Mouse (Mus musculus): ENCODE measurements around the gene Eif4g3.

Eif4g3 gene

DNA sequence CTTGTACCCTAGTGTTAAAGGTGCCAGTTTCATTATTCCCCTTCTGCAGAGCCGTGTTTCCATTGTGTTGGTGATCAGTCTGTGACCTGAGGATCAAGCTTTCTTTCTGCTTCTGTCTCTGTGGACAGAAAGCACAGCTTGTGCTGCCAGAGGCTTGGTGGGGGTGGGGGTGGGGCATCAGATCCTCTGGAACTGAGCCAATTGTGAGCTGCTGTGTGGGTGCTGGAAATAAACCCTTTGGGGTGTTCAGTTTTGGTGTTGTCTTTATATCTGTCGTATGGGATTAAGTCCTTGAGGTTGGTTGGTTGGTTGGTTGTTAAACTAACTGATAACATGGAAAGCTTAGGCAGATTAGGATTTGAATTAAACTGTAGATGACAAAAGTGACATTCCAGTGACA is 171.0 kb downstream of the Eif4g3 start:
- no peak for DNase-seq (ENCODE audit: low spot score in 2 of 2)

DNA sequence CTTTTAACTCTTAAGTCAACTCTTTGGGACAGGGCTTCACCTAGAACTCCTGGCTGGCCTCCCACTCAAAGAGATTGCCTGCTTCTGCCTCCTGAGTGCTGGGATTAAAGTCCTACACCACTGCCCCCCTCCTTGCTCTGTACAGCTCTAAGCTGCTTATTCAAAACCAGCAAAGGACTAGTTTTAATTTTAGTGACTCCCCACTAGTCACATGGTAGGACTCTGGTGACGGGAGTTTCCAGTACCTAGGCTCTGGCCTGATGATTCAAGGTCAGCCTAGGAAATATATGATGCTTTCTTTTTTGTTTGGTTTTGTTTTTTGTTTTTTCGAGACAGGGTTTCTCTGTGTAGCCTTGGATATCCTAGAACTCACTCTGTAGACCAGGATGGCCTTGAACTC is 172.0 kb downstream of the Eif4g3 start:
- no peak for DNase-seq (ENCODE audit: low spot score in 2 of 2)

DNA sequence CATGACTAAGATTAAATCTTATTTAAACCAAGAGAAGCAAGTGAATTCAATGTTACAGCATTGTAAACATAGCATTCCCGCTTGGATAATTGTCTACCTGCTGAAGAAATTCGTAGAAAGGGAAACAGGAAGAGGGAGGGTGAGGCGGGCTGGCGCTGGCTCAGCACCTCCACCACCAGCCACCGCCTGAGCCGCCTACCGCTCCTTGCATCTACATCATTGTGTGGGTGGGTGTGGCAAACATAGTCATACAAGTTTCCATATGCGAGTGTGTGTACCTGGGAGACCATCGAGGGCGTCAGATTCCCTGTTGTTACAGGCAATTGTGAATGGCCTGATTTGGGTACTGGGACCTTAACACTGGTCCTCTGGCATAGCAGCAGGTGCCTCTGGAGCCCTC is 173.7 kb downstream of the Eif4g3 start:
- no peak for DNase-seq (ENCODE audit: low spot score in 2 of 2)

DNA sequence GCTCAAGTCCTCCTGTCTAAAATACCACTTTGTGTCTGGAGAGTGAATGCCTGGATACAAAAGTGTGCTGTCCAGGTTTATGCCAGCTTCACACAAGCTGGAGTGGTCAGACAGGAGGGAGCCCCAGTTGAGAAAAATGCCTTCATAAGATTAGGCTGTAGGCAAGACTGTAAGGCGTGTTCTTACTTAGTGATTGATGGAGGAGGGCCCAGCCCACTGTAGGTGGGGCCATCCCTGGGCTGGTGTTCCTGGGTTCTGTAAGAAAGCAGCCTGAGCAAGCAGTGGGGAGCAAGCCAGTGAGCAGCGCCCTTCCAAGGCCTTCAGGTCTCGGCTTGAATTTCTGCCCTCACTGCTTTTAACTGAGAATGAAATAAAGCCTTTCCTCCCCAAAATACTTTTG is 175.3 kb downstream of the Eif4g3 start:
- DNase-seq (ENCODE audit: low spot score in 2 of 2), result no peak

DNA sequence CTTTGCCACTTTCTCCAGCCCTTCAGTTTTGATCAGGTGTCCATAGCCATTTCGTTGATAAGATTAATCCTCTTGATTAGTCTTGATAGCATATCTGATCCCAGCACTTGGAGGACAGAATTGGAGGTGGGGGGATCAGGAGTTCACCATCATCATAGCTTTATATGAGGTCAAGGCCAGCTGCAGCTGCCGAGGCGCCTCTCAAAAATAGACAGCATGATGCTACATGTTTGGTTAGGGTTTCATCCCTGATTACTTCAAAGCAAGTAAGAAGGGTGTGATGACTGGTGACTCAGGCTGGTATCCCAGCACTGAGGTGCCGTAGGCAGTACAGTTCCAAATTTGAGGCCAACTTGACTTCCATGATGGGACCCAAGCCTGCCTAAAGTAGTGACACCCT is 176.6 kb downstream of the Eif4g3 start:
- DNase-seq (ENCODE audit: low spot score in 2 of 2), result no peak

DNA sequence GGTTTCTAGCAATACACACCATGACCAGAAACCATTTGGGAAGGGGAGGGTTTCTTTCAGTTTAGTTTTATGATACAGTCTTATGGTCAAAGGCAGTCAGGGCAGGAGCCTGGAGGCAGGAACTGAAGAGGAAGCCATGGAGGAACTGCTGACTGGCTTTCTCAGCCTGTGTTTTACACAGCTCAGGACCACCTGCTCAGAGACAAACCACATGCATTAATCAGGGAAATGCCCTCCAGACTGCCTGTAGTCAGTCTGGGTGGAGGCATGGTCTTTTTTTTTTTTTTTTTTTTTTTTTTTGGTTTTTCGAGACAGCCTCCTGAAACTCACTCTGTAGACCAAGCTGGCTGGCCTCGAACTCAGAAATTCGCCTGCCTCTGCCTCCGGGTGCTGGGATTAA is 179.9 kb downstream of the Eif4g3 start:
- DNase-seq (ENCODE audit: low spot score in 2 of 2), result no peak

DNA sequence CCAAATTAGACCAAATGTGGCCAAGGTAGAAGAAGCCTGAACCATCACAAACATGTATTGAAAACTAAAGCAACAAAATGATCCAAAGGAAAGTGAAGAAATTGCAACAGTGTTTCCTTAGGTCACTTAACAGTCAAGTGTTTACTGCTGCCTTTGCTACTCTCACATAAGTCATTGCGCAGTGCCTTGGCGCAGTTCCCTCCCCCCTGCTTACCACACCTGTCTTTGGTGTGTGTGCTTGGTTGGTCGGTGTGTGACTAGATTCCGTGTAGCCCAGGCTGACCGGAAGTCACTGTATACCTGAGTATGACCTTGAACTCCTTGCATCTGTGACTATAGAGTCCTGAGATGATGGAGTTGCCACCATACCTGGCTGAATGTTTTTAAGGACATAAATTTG is 186.6 kb downstream of the Eif4g3 start:
- DNase-seq (ENCODE audit: low spot score in 2 of 2), result no peak

DNA sequence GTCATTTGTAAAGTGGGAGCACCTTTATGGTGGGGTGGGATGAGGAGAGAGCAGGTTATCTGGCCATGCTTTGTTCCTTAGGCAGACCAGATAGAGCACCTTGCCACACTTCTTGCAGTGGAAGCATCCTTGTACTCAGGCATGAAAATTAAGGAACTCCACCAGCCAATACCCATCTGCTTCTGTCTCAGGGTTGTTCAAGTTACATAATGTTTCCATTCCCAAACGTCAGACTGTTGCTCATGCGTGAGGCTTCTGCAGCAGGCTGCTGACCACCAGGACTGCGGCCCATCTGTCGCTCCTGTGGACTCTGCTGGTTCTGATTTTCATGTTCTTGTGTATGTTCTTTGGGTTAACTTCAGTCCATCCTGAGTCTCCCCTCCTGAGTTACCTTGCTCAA is 187.9 kb downstream of the Eif4g3 start:
- DNase-seq (ENCODE audit: low spot score in 2 of 2), result no peak

DNA sequence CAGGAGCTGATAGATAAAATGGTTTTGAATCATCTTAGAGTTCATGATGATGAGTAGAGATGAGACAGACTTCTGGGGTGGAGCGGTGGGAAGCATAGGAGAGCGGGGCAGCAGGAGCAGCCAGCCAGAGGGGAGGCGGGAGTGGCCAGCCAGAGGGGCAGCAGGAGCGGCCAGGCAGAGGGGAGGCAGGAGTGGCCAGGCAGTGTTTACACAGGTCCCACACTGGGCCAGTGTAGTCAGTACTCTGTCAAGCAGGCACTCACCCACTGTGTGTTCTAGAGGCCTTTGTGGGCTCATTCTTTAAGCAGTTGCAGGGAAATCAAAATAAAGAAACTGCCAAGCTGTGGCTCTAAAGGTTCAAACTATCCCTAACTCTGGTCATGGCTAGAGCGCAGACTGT is 191.2 kb downstream of the Eif4g3 start:
- DNase-seq (ENCODE audit: low spot score in 2 of 2), result no peak

DNA sequence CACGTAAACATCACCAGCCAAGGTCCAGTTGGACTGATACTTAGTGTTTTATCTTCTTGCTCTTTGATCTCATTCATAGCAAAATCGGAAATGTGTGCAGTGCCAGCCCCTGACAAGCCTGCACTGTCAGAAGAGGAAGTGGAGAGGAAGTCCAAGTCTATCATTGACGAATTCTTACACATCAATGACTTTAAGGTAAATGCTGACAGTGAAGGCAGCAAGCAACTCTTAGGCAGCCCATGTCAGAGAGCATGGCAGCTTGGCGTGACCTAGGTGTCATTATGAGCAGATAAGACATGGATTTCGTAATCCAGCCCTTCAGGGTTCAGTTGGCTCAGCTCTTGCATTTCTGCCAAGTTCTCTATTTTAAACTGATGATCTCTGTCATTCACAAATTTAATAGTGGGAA is 191.8 kb downstream of the Eif4g3 start:
- DNase-seq (ENCODE audit: low spot score in 2 of 2), result peak in 1 of 2 experiments; percentile 15

DNA sequence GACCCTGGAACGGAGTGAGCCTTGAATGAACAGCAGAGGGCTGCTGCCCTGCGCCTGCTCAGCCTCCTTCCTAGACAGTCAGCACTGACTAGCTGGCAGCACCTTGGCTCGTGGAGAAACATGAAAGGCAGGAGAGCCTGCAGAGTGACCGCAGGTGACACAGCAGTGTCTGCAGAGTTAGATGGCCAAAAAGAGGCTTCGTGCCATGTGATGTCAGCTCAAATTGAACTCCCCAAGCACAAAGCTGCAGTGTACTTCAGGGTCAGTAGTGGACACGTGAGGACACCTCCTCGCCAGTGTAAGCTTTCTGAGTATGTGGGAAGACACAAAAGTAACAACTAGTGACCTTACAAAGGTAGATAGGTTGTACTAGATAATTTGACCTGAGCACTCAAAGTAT is 193.1 kb downstream of the Eif4g3 start:
- no peak for DNase-seq (ENCODE audit: low spot score in 2 of 2)

DNA sequence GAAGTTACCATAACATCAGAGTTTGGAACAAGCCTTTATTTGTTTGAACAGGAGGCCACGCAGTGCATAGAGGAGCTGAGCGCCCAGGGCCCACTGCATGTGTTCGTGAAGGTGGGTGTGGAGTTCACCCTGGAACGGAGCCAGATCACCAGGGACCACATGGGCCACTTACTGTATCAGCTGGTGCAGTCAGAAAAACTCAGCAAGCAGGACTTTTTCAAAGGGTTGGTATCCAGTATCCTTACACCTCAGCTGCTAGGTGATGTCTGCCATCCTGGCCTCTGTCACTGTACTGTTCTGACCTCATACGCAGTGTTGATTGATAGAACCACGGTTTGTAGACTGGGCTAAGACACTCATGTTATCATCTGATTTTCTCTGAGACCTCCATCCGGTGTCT is 195.2 kb downstream of the Eif4g3 start:
- DNase-seq (ENCODE audit: low spot score in 2 of 2), result no peak

DNA sequence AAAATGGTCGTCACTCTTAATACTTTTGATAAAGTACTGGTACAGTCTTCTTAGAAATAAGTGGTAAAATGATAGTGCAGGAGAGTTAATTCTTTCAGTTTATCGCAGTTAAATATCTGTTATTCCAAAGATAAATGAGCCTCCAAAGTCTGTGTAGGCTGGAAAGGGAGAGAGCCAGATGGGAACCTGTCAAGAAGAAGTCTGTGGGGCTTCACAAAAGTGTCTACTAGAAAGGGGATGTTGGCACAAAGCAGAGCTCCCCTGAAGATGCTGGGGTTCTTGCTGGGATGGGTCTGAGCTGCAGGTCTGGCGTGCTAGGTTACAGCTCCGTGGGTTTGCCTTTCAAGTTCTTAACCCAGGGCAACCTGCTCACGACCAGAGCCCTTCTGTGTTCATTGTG is 199.7 kb downstream of the Eif4g3 start:
- DNase-seq (ENCODE audit: low spot score in 2 of 2), result no peak

DNA sequence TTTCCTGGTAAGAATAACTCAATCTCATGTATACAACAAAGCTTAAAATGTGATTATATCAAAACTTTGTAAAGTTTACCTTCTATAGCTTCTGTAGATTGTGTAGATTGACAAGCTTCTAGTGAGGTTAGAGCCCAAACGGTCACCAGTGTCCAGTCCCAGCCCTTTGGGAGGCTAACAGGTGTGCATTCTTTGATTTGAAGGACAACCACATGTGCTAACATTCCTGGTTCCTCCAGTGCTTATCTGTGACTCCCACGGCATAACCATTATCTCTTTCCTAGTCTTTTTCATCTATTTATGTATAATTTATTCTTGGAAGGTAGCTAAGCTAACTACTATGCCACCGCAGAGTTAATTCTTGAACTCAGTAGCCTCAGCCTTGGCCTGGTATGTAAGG is 207.9 kb downstream of the Eif4g3 start:
- no peak for DNase-seq (ENCODE audit: low spot score in 2 of 2)

DNA sequence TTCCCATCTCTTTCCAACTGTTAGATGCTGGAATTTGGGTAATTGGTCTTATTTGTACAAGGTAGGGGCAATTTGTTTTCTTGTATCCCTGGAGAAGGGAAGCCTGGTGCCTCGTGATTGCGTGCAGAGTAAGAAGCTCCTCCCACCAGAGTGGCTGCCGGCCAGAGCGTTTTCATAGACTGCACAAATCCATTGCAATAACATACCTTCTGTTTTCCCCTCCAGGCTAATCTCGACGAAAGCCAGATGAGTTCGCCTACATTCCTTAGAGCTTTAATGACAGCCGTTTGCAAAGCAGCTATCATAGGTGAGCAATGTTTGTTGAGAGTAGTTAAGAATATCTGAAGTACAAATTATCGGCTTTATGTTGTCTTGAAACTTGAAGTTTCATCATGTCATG is 208.9 kb downstream of the Eif4g3 start:
- DNase-seq (ENCODE audit: low spot score in 2 of 2), result no peak

DNA sequence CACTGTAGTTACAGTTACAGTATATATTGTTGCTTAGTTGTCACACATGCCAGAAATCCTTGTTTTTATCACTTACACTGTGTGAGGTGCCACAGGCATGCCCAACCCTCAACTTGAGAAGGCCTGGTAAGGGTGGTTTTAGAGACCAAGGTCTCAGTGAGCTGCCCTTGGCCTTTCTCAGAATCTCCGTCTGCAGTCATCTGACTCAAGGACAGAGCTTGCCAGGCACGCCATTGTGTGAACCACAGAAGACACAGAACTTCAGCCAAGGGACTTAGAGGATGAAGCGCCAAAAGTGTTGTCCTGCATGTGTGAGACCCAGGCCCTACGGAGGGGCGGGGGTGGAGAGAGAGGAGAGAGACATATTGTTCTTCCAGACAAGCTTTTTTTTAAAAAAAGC is 217.3 kb downstream of the Eif4g3 start:
- no peak for DNase-seq (ENCODE audit: low spot score in 2 of 2)

DNA sequence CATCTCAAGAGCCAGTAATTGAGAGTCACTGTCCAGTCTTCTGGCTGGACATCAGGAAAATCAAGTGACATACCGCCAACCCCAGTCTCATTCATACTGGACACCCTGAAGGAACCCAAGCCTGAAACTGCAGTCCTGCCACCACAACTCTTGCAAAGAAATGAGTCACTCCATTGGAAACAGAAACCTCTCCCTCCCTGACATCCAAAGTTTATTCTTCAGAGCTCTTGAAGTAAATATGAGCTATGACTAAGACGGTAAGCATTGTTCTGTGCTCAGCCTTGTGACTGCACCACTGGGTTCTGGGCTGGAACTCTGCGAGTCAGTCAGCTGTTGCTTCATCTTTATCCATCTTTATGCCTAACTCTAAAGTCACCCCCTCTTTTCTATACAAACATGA is 221.0 kb downstream of the Eif4g3 start:
- DNase-seq (ENCODE audit: low spot score in 2 of 2), result peak in 1 of 2 experiments; percentile 4

DNA sequence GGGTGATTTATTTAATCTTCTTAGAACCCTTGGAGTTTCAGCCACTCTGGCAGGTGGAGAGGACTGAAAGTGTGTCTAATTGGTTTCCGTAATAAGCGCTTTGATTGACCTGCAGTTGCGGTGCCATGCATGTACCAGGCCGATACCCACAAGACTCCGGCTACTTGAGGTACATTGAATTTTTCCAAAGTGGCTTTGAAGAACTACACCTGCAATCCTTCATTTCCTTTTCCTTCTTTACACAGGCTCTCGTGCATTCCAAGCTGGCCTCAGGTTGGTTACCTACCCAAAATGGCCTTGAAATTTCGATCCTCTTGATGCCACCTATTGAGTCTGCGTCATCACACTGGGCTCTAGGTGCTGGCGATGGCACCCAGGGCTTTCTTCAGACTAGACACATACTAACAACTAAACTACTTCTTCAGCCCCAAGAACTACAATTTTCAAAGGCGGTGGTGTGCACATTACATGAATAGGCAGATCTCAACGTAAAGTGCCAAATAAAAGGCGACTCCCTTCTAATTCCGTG is 222.9 kb downstream of the Eif4g3 start:
- DNase-seq (ENCODE audit: low spot score in 2 of 2), result no peak

DNA sequence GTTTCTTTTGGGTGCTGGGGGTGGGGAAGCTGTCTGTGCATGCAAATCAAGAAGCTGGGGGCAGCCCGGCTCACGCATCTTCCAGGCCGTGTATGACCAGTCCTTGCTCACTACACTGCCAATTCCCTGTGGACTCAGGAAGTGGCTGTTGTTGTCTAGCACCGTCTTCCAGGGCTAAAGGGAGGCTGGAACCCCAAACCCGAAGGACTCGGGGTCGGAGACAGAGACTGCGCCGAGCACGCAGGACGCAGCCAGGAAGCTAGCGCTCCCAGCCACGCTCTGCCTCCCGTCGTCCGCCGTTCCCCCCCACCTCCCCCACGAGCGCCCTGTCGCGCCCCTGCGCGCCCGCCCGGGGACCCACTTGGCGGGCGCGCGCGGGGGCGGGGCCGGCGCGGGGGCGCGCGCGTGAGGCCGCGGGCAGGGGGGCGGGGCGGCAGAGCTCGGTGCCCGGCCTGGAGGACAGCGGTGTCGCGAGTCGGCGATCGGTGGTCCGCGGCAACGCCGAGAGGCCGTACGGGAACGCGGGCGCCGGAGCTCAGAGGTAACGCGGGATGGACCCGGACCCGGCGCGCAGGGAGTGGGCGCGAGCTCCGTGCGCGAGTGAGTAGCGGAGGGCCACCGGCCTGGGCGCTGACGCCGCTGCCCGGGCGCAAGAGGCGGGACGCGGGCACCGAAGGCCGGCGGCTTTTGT is 223.5 kb downstream of the Eif4g3 start, which contains the start of gene Hp1bp3:
Gene Hp1bp3 (plus strand): TSS at position 97 of the 691 bp plus-strand sequence.
- DNase-seq (ENCODE audit: low spot score in 2 of 2), result peak; percentile 85 to 88

DNA sequence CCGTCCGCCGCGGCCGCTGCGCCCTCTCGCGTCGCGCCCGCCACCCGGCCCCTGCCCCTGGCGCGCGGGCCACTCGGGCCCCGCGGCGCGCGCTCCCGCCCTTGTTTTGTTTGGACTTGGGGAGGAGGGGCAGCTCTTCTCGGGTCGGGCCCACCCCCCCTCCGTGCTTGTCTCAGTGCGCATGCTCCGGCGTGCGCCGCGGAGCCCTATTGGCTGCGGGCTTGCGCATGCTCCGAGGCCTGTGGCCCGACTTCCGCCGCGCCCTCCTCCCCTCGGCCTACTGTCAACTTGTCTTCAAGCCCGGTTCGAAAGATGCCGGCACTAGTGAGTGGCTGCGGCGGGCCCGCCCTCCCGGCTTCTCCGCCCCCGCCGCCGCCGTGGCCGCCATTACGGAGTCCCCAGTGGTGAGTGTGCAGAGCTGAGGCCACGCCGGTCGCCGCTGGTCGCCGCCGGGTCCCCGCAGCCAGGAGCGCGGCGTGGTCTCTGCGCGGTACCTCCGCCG is 224.1 kb downstream of the Eif4g3 start:
- peak; percentile 98 for DNase-seq (ENCODE audit: low spot score in 2 of 2)

DNA sequence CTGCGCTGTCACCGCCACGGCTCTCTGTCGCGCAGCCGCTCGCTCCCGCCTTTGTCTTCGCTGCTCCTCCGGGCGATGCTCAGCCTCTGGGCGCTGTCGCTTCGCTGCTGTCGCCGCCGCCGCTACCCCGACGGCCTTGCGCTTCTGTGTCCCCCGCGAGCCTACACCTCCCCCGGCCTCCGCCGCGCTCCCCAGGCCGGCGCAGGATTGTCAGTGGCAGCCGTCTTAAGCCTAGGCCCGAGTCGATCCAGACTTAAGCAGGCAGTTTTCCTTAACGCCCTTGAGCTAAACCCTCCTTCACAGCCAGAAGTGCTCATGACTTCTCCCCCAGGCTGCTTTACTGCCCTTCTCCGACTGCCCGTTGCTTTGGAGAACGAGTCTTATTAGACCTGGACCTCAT is 224.6 kb downstream of the Eif4g3 start:
- peak in 1 of 2 experiments; percentile 27 for DNase-seq (ENCODE audit: low spot score in 2 of 2)

DNA sequence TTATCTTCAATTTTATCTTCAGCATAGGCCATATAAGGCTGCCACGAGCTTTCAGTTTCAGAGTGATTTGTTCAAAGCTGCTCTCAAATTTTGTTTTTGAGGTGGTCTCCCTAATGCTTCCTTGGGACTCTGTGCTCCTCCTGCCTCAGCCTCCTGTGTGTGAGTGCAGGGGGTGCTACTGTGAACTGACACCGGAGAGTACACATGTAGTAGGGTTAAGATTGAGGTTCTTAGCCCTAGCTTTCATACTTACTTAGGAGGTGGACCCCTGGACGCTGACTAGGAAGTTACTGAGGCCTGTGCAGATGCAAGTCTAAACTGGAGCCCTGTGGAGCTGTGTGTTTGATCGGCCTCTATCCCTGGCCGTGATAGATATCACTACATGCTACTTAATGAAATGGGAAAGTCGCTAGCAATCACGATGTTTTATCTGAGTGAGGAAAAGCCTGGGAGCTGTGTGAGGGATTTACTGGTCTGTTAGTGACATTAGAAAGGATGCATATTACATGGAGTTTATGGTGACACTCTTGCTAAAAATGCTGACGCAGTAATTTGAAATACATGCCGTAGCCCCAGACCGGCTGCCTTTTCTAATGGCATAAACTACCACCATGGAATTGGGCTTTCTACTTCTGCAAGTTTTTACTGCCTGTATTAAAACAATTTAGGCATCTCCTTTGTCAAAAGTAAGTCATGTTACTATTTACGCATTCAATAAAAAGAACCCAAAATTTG is 225.3 kb downstream of the Eif4g3 start:
- DNase-seq (ENCODE audit: low spot score in 2 of 2), result no peak

DNA sequence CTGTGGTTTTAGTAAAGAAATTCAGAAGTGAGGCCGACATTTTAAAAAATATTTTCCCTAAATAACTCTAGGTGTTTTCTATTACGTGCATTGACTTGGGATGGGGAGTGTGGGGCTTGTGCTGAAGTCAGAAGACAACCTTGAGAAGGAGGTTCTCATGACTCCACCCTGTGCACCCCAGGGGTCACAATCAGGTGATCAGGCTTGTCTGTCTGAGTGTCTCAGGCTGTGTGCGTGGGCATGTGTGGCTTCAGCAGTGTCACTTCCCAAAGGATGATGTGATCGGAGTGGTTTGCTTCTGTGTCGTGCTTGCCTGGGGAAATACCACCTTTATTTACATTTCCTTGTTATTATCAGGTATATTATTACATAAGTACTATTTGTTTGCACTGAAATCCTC is 226.5 kb downstream of the Eif4g3 start:
- no peak for DNase-seq (ENCODE audit: low spot score in 2 of 2)
